Mouse (Mus musculus) kidney, postnatal 0 days (tissue): ENCODE results near the gene Ptprg. TPM values are rescaled to one million over a fixed set of nuclear protein-coding genes. Genes with fewer than 3 reads are reported as not detected.

Experiments
- ATAC-seq: fragments of 200-750 bp; cut with Nextera tagmentation; replicated peaks from 2 replicates; pipeline ENCODE4 v1.8.0; 2017; ENCODE audit warnings: low read depth, moderate number of reproducible peaks, moderate TSS enrichment, moderate library complexity; ENCODE audit not compliant: low FRiP score
- DNase-seq: peaks from one replicate; pipeline ENCODE4 v3.0.0-alpha.2; 2016; ENCODE audit warnings: low spot score
- H3K27ac ChIP-seq: fragments of 300-500 bp; sonication (generic); 2 replicates; pipeline ENCODE4 v1.5.1; 2014; ENCODE audit warnings: mild to moderate bottlenecking
- H3K27me3 ChIP-seq: fragments of 300-500 bp; sonication (generic); 2 replicates; pipeline ENCODE4 v1.6.1; 2014; ENCODE audit warnings: low read length, mixed read lengths; ENCODE audit not compliant: insufficient read depth
- H3K36me3 ChIP-seq: fragments of 300-500 bp; sonication (generic); 2 replicates; pipeline ENCODE4 v1.6.1; 2014; ENCODE audit warnings: low read length, mixed read lengths; ENCODE audit not compliant: insufficient read depth
- H3K4me1 ChIP-seq: fragments of 300-500 bp; sonication (generic); replicated peaks from 2 replicates; pipeline ENCODE4 v1.6.1; 2014; ENCODE audit warnings: antibody characterized with exemption, low read length, mixed read lengths; ENCODE audit not compliant: insufficient read depth
- H3K4me2 ChIP-seq: fragments of 300-500 bp; sonication (generic); 2 replicates; pipeline ENCODE4 v1.6.1; 2014; ENCODE audit warnings: mild to moderate bottlenecking, low read length, moderate library complexity, mixed read lengths
- H3K4me3 ChIP-seq: fragments of 300-500 bp; sonication (generic); replicated peaks from 2 replicates; pipeline ENCODE4 v1.5.1; 2014; ENCODE audit warnings: low read depth, low read length
- H3K9ac ChIP-seq: fragments of 300-500 bp; sonication (generic); 2 replicates; pipeline ENCODE4 v1.6.1; 2014; ENCODE audit warnings: low read depth, low read length
- H3K9me3 ChIP-seq: fragments of 300-500 bp; sonication (generic); replicated peaks from 2 replicates; pipeline ENCODE4 v1.6.1; 2016; ENCODE audit warnings: low read length, inconsistent platforms, mixed read lengths
- CTCF ChIP-seq: IDR thresholded peaks from 2 replicates; pipeline ENCODE4 v1.5.1; 2016; ENCODE audit warnings: antibody characterized with exemption, low read depth, mild to moderate bottlenecking, moderate library complexity
- WGBS: fragments of 180-500 bp; shearing (Covaris S2); extraction: QIAGEN DNeasy Blood & Tissue Kit; methylation state at CpG from one replicate; pipeline ENCODE4 v1.1.7; 2014; 5-methylcytosine and 5-hydroxymethylcytosine counted together
- polyA plus RNA-seq: library from polyadenylated mRNA; unstranded; fragments of >200 nt; fragmentation: Nextera tagmentation; extraction: Ambion mirVana; gene quantifications from 2 replicates; pipeline ENCODE4 v1.2.1, GENCODE M21; 2015

Gene Ptprg
- polyA plus RNA-seq, 1 experiment from 2014 or later: 23.5 TPM

DNA sequence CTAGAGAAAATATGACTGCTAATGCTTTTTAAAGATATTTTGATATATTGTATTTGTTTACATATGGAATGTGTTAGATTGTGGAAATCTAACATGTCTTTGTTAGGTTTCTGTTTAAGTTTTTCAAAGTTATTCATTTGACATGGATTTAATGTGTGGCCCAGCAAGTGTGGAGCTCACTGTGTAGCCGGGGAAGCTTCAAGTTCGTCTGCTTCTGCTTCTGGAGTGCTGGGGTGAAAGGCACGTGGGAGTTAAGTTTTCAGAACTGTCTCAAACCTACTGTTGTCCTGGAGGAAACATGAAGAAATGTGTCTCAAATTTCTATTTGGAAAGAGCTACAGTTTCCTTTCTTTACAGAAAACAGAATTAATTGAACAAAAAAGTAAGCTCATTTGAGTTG is 311.5 kb downstream of the Ptprg start:
- peaks cover 6% of the 10 kb centered on the region; the same call in 1 of the 2 replicates for H3K4me1 ChIP-seq
- H3K36me3 ChIP-seq: no peaks in the 10 kb centered on the region
- no peak for ATAC-seq
- H3K4me3 ChIP-seq: no peak overlapping the region
- WGBS: 24% methylated on average over 3 of the region's 3 CpGs
- no peak overlapping the region for H3K27ac ChIP-seq
- no peak overlapping the region for H3K9ac ChIP-seq
- H3K9me3 ChIP-seq: no peaks in the 10 kb centered on the region
- no peaks in the 10 kb centered on the region for H3K27me3 ChIP-seq
- no peak overlapping the region for H3K4me2 ChIP-seq
- no peak for TF ChIP-seq CTCF
- peak; percentile 61 for DNase-seq

- no peak overlapping the region for H3K27ac ChIP-seq
- DNase-seq: no peak
- no peaks in the 10 kb centered on the region for H3K27me3 ChIP-seq
- H3K9me3 ChIP-seq: no peaks in the 10 kb centered on the region
- TF ChIP-seq CTCF: no peak
- no peaks in the 10 kb centered on the region for H3K36me3 ChIP-seq
- peaks cover 6% of the 10 kb centered on the region; the same call in 1 of the 2 replicates for H3K4me1 ChIP-seq
- ATAC-seq: no peak
- H3K4me3 ChIP-seq: no peak overlapping the region
- WGBS: 39% methylated on average over 5 of the region's 5 CpGs
- H3K9ac ChIP-seq: no peak overlapping the region
- no peak overlapping the region for H3K4me2 ChIP-seq
These were observed 312.0 kb downstream of the Ptprg start for GRCm38 (mm10) chr14:11865332-11865731.

DNA sequence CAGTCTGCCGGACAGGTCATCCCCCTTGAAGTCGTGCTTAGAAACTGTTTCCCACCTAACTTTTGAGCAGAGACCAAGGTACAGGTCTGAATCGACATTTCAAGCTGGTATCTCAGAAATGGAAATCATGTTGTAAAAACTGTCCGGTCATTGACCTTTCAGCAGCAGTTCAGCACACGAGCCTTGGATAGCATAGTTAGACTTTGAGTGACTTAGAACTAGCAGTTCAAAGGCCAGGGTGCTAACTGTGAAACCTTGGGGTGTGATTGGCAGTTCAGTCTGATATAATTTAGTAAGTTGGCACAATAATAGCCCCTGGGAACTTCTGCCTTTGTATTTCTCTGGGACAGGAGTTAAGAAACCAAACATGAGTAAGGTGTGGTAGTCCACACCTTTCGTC is 312.5 kb downstream of the Ptprg start:
- Histone ChIP-seq H3K4me3 (no peak overlapping the region), H3K27me3 (no peaks in the 10 kb centered on the region), H3K36me3 (no peaks in the 10 kb centered on the region), H3K4me2 (no peak overlapping the region), H3K27ac (no peak overlapping the region), H3K9ac (no peak overlapping the region), H3K9me3 (no peaks in the 10 kb centered on the region), H3K4me1 (peaks cover 6% of the 10 kb centered on the region; the same call in 1 of the 2 replicates)
- ATAC-seq (no peak), DNase-seq (no peak)
- 74% methylated on average over 6 of the region's 6 CpGs for WGBS
- no peak for TF ChIP-seq CTCF

- peaks cover 6% of the 10 kb centered on the region; the same call in 1 of the 2 replicates for H3K4me1 ChIP-seq
- H3K9me3 ChIP-seq: no peaks in the 10 kb centered on the region
- ATAC-seq (no peak), DNase-seq (no peak)
- no peak overlapping the region for H3K4me2 ChIP-seq
- H3K36me3 ChIP-seq: no peaks in the 10 kb centered on the region
- H3K4me3 ChIP-seq: no peak overlapping the region
- no peaks in the 10 kb centered on the region for H3K27me3 ChIP-seq
- H3K9ac ChIP-seq: no peak overlapping the region
- no peak for TF ChIP-seq CTCF
- 69% methylated on average over 7 of the region's 7 CpGs for WGBS
- no peak overlapping the region for H3K27ac ChIP-seq
These were observed 313.1 kb downstream of the Ptprg start for GRCm38 (mm10) chr14:11866416-11866815.

DNA sequence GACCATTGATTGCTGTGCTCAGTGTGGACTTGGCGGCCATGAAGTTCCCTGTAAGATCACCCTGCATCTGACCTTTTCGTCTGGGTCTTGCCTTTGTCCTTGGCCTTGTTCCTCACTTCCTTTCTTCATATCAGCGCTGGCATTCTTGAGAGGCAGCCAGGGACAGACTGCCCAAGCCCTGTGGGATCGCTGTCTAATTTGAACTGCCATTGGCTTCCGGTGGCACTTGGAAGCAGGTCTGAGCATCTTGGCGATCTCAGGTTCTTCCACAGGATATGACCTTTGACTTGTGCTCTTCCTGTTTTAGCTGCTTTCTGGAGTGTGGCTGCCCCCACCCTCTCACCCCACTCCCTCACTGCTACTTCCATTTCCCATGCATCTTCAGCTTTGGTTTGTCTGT is 315.3 kb downstream of the Ptprg start:
- no peak for DNase-seq
- Histone ChIP-seq H3K36me3 (no peaks in the 10 kb centered on the region), H3K4me2 (no peak overlapping the region), H3K9ac (no peak overlapping the region), H3K9me3 (no peaks in the 10 kb centered on the region), H3K4me1 (peaks cover 2% of the 10 kb centered on the region; the same call in 1 of the 2 replicates), H3K27me3 (no peaks in the 10 kb centered on the region), H3K4me3 (no peak overlapping the region), H3K27ac (no peak overlapping the region)
- TF ChIP-seq CTCF: no peak
- WGBS: 47% methylated on average over 6 of the region's 6 CpGs
- no peak for ATAC-seq

GRCm38 (mm10) chr14:11871752-11872344 is 318.5 kb downstream of the Ptprg start:
- no peak overlapping the region for H3K9ac ChIP-seq
- H3K27ac ChIP-seq: no peak overlapping the region
- H3K4me1 ChIP-seq: no peaks in the 10 kb centered on the region
- H3K36me3 ChIP-seq: no peaks in the 10 kb centered on the region
- no peak overlapping the region for H3K4me2 ChIP-seq
- H3K27me3 ChIP-seq: no peaks in the 10 kb centered on the region
- ATAC-seq (no peak), DNase-seq (no peak)
- TF ChIP-seq CTCF: no peak
- H3K9me3 ChIP-seq: no peaks in the 10 kb centered on the region
- WGBS: 68% methylated on average over 8 of the region's 8 CpGs
- H3K4me3 ChIP-seq: no peak overlapping the region

DNA sequence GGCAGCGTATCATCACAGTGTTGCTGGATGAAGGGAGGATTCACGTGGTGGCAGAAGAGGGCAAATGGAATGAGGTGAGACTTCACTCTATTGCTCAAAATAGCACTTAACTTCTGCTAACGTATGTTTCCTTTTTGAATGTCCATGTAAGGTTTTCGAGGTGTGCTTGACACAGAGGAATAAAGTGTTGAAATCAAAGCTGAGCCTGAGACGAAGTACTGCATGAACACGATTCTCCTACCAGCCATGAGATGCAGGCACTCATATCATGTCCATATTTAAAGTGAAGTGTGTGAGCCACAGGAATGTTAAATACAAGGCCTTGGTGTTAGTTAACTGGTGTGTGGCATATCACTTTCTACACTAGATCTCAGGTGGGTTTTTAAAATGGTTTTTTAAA is 320.9 kb downstream of the Ptprg start:
- Histone ChIP-seq H3K27me3 (no peaks in the 10 kb centered on the region), H3K9ac (no peak overlapping the region), H3K27ac (no peak overlapping the region), H3K4me3 (no peak overlapping the region), H3K9me3 (no peaks in the 10 kb centered on the region), H3K4me1 (no peaks in the 10 kb centered on the region), H3K36me3 (no peaks in the 10 kb centered on the region), H3K4me2 (no peak overlapping the region)
- ATAC-seq: no peak
- no peak for TF ChIP-seq CTCF
- 89% methylated on average over 6 of the region's 6 CpGs for WGBS
- no peak for DNase-seq
